29 mouse cellular contexts compared by ENCODE assay signal in the genomic region with DNA sequence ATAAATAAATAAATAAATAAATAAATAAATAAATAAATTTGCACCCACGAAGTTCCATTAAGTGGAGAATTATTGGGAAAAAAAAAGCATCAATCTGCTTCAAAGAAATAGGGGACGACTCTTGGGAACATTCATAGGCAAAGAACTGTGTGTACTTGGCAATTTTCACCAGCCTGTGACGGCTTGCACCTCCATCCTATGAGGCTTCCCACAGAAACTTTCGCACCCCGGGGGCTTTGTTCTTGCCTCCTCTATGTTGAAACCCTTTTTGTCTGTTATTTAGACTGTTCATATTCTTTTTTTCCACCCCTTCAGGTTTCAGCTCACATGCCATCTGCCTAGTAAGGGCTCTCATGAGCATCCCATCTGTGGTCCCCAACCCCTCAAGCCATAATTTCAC.
DNase-seq lines count a peak whose midpoint lies in the region; ATAC-seq lines count a peak whose summit lies in the region.
"Had no signal": no experiment of that assay in that cellular context is flagged by ENCODE, and none has a peak within 500 bp of the region (broad histone marks: within the 10 kb centered on the region; RNA-seq: fewer than 3 reads in every experiment).

No protein-coding gene starts in this region.

- H3K9ac ChIP-seq in forebrain, embryonic 14.5 days (ENCODE audit: low read length), result no peak overlapping the region
- H3K9ac ChIP-seq in forebrain, embryonic 11.5 days (ENCODE audit: low read length), result no peak overlapping the region
- no peak overlapping the region for H3K9ac ChIP-seq in midbrain, embryonic 11.5 days (ENCODE audit: low read length)
- H3K9ac ChIP-seq in midbrain, embryonic 16.5 days (ENCODE audit: low read depth, low read length), result no peak overlapping the region
- H3K9ac ChIP-seq: embryonic facial prominence, embryonic 12.5 days; embryonic facial prominence, embryonic 15.5 days; heart, embryonic 13.5 days; hindbrain, embryonic 14.5 days had no signal

- H3K4me3 ChIP-seq in forebrain, embryonic 14.5 days (ENCODE audit: low read depth, low read length), result no peak overlapping the region
- H3K4me3 ChIP-seq in forebrain, embryonic 11.5 days (ENCODE audit: low read depth, low read length), result no peak overlapping the region
- no peak overlapping the region for H3K4me3 ChIP-seq in midbrain, embryonic 11.5 days (ENCODE audit: low read depth, low read length)
- no peak overlapping the region for H3K4me3 ChIP-seq in midbrain, embryonic 16.5 days (ENCODE audit: low read depth, low read length)
- H3K4me3 ChIP-seq: embryonic facial prominence, embryonic 12.5 days; embryonic facial prominence, embryonic 15.5 days; heart, adult 2 months; heart, embryonic 10.5 days; heart, embryonic 13.5 days had no signal

- 66% methylated on average over 5 of the region's 5 CpGs for WGBS in forebrain, embryonic 14.5 days
- 78% methylated on average over 5 of the region's 5 CpGs for WGBS in forebrain, embryonic 11.5 days
- WGBS in midbrain, embryonic 11.5 days, result 83% methylated on average over 5 of the region's 5 CpGs
- WGBS in midbrain, embryonic 16.5 days, result 81% methylated on average over 5 of the region's 5 CpGs

- H3K27me3 ChIP-seq in forebrain, embryonic 14.5 days (replicated peaks; ENCODE audit: control insufficient read depth, insufficient read depth, low read length), result no peaks in the 10 kb centered on the region
- no peaks in the 10 kb centered on the region for H3K27me3 ChIP-seq in forebrain, embryonic 11.5 days (ENCODE audit: control insufficient read depth, insufficient read depth, low read length)
- H3K27me3 ChIP-seq in midbrain, embryonic 11.5 days (ENCODE audit: control insufficient read depth, insufficient read depth, low read length), result no peaks in the 10 kb centered on the region
- no peaks in the 10 kb centered on the region for H3K27me3 ChIP-seq in midbrain, embryonic 16.5 days (ENCODE audit: control insufficient read depth, insufficient read depth, low read depth, low read length)
- H3K27me3 ChIP-seq: CH12.LX; embryonic facial prominence, embryonic 12.5 days; embryonic facial prominence, embryonic 15.5 days; heart, embryonic 13.5 days; Patski had no signal

- peak; percentile 57 for ATAC-seq in forebrain, embryonic 14.5 days
- ATAC-seq in forebrain, embryonic 11.5 days (replicated peaks; ENCODE audit: low FRiP score), result no peak
- no peak for ATAC-seq in midbrain, embryonic 11.5 days (ENCODE audit: low FRiP score)
- no peak for ATAC-seq in midbrain, embryonic 16.5 days
- ATAC-seq: hindbrain, postnatal 0 days; inflammation-experienced regulatory T-cells, adult 6 months; intestine, embryonic 16.5 days; Patski had no signal

- H3K27ac ChIP-seq in forebrain, embryonic 14.5 days (ENCODE audit: low read depth, low read length), result no peak overlapping the region
- H3K27ac ChIP-seq in forebrain, embryonic 11.5 days (ENCODE audit: low read depth, low read length), result no peak overlapping the region
- no peak overlapping the region for H3K27ac ChIP-seq in midbrain, embryonic 11.5 days (ENCODE audit: low read depth, low read length)
- H3K27ac ChIP-seq in midbrain, embryonic 16.5 days (ENCODE audit: low read length), result no peak overlapping the region
- H3K27ac ChIP-seq: embryonic facial prominence, embryonic 12.5 days; embryonic facial prominence, embryonic 15.5 days; heart, adult 2 months; heart, embryonic 10.5 days; heart, embryonic 13.5 days; hindbrain, embryonic 14.5 days; hindbrain, postnatal 0 days had no signal

- no peaks in the 10 kb centered on the region for H3K36me3 ChIP-seq in forebrain, embryonic 14.5 days (ENCODE audit: control insufficient read depth, insufficient read depth, low read length)
- no peaks in the 10 kb centered on the region for H3K36me3 ChIP-seq in forebrain, embryonic 11.5 days (ENCODE audit: control insufficient read depth, insufficient read depth, low read length)
- H3K36me3 ChIP-seq in midbrain, embryonic 11.5 days (ENCODE audit: control insufficient read depth, insufficient read depth, low read length), result no peaks in the 10 kb centered on the region
- no peaks in the 10 kb centered on the region for H3K36me3 ChIP-seq in midbrain, embryonic 16.5 days (ENCODE audit: control insufficient read depth, insufficient read depth, low read length)
- H3K36me3 ChIP-seq: embryonic facial prominence, embryonic 12.5 days; embryonic facial prominence, embryonic 15.5 days; G1E; heart, embryonic 10.5 days; heart, embryonic 13.5 days had no signal

- DNase-seq in forebrain, embryonic 14.5 days (ENCODE audit: low spot score), result peak; percentile 35
- DNase-seq in forebrain, embryonic 11.5 days (ENCODE audit: low spot score), result no peak
- peak; percentile 2 to 41 for DNase-seq in layer of hippocampus, adult 18-20 months (ENCODE audit: low spot score in 2 of 2)
- no peak for DNase-seq in layer of hippocampus, adult 11-12 months (ENCODE audit: low spot score)
- DNase-seq in midbrain, embryonic 11.5 days (ENCODE audit: low spot score, missing footprints), result peak; percentile 79
- DNase-seq: adrenal gland, postnatal 10 days; adrenal gland, postnatal 36 days; B cell, adult 2 months; cerebellum, adult 11 months; cerebellum, adult 2 months; cerebellum, adult 9-11 months; cerebellum, postnatal 25 days; gastrocnemius, postnatal 10 days; gastrocnemius, postnatal 36 days; heart, adult 2 months; heart, postnatal 14 days; heart, postnatal 4 days had no signal

- no peaks in the 10 kb centered on the region for H3K9me3 ChIP-seq in forebrain, embryonic 14.5 days (replicated peaks; ENCODE audit: control insufficient read depth, low read length)
- H3K9me3 ChIP-seq in forebrain, embryonic 11.5 days (ENCODE audit: control insufficient read depth, low read length), result no peaks in the 10 kb centered on the region
- H3K9me3 ChIP-seq in midbrain, embryonic 11.5 days (ENCODE audit: control insufficient read depth, low read length), result no peaks in the 10 kb centered on the region
- H3K9me3 ChIP-seq in midbrain, embryonic 16.5 days (replicated peaks; ENCODE audit: control insufficient read depth, low read length, poor library complexity, severe bottlenecking), result no peaks in the 10 kb centered on the region
- H3K9me3 ChIP-seq: embryonic facial prominence, embryonic 12.5 days; embryonic facial prominence, embryonic 15.5 days; heart, embryonic 10.5 days had no signal

- H3K4me1 ChIP-seq in forebrain, embryonic 14.5 days (ENCODE audit: control insufficient read depth, insufficient read depth, low read length), result peaks cover 6% of the 10 kb centered on the region
- 0 out of 2 replicates have a peak, but pooled peaks cover 4% of the 10 kb centered on the region for H3K4me1 ChIP-seq in forebrain, embryonic 11.5 days (replicated peaks; ENCODE audit: control insufficient read depth, insufficient read depth, low read length)
- H3K4me1 ChIP-seq in midbrain, embryonic 11.5 days (ENCODE audit: control insufficient read depth, insufficient read depth, low read length), result 0 out of 2 replicates have a peak, but pooled peaks cover 4% of the 10 kb centered on the region
- H3K4me1 ChIP-seq in midbrain, embryonic 16.5 days (ENCODE audit: control insufficient read depth, insufficient read depth, low read length), result peaks cover 3% of the 10 kb centered on the region
- H3K4me1 ChIP-seq: heart, embryonic 10.5 days; heart, embryonic 13.5 days had no signal

- no peak overlapping the region for H3K4me2 ChIP-seq in forebrain, embryonic 14.5 days (ENCODE audit: low read length)
- no peak overlapping the region for H3K4me2 ChIP-seq in forebrain, embryonic 11.5 days (ENCODE audit: low read depth, low read length, severe bottlenecking)
- no peak overlapping the region for H3K4me2 ChIP-seq in midbrain, embryonic 11.5 days
- no peak overlapping the region for H3K4me2 ChIP-seq in midbrain, embryonic 16.5 days (ENCODE audit: low read length)
- H3K4me2 ChIP-seq: embryonic facial prominence, embryonic 12.5 days; embryonic facial prominence, embryonic 15.5 days; heart, embryonic 13.5 days; hindbrain, embryonic 14.5 days had no signal

Comparison
In these comparisons a context has a peak if more than half of its experiments do, and no peak if none do; other contexts are left out.
1. DNase-seq: peak in forebrain, embryonic 14.5 days (single experiment), layer of hippocampus, adult 18-20 months (2 of 2) and midbrain, embryonic 11.5 days (single experiment); none in forebrain, embryonic 11.5 days (single experiment) and layer of hippocampus, adult 11-12 months (single experiment).